Comparison of ENCODE assay signal across 17 mouse cellular contexts in the genomic region with DNA sequence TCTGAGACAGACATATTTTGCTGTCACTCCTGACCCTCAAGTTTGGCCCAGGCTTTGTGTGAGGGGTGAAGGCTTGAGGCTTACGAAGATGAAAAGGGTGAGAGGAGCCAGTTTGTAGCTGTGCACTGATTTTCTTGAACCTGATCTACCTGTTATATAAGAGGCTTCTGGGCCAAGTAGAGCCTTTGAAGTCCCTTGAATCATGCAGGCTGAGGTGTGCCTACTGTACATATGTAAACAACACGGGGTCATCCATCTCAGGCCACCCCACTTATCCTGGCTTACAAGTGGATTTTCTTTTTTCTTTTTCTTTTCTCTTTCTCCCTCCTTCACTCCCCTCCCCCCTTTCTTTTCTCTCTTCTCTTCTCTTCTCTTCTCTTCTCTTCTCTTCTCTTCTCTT.
"Had no signal": no experiment of that assay in that cellular context is flagged by ENCODE, and none has a peak within 500 bp of the region (broad histone marks: within the 10 kb centered on the region; RNA-seq: fewer than 3 reads in every experiment).

No protein-coding gene starts in this region.

- H3K27me3 ChIP-seq: limb, embryonic 12.5 days; liver, embryonic 13.5 days; megakaryocyte, embryonic 14.5 days; midbrain, embryonic 15.5 days; neural tube, embryonic 12.5 days had no signal

- H3K9me3 ChIP-seq: limb, embryonic 12.5 days; liver, embryonic 13.5 days; megakaryocyte, embryonic 14.5 days; midbrain, embryonic 15.5 days; neural tube, embryonic 12.5 days had no signal

- H3K9ac ChIP-seq: limb, embryonic 12.5 days; liver, embryonic 13.5 days; liver, postnatal 0 days; midbrain, embryonic 15.5 days; neural tube, embryonic 12.5 days had no signal

- H3K4me2 ChIP-seq: limb, embryonic 12.5 days; liver, embryonic 13.5 days; midbrain, embryonic 11.5 days; midbrain, embryonic 15.5 days; neural tube, embryonic 12.5 days had no signal

- H3K4me1 ChIP-seq: midbrain, embryonic 15.5 days; neural tube, embryonic 12.5 days had no signal

- DNase-seq: kidney, adult 18-20 months; kidney, postnatal 10 days; kidney, postnatal 4 days; liver; liver, embryonic 13.5 days; liver, postnatal 0 days; right cerebral cortex, postnatal 4 days; spleen, adult 18-20 months; thymus, adult 18-20 months; thymus, postnatal 14 days had no signal

- H3K4me3 ChIP-seq: layer of hippocampus, adult 2 months; limb, embryonic 12.5 days; liver, embryonic 13.5 days; megakaryocyte, embryonic 14.5 days; midbrain, embryonic 15.5 days; neural tube, embryonic 12.5 days had no signal

- H3K27ac ChIP-seq: layer of hippocampus, adult 2 months; limb, embryonic 12.5 days; liver, embryonic 13.5 days; macrophage; midbrain, embryonic 15.5 days; neural tube, embryonic 12.5 days had no signal

- ATAC-seq: liver, postnatal 0 days; midbrain, embryonic 15.5 days had no signal
